Mouse (Mus musculus): ENCODE data around the gene Crocc. TPM values are rescaled to one million over a fixed set of nuclear protein-coding genes. Genes with fewer than 3 reads are reported as not detected.

Crocc gene
- polyA plus RNA-seq, 1 experiment from 2014 or later = 10.8 TPM

DNA sequence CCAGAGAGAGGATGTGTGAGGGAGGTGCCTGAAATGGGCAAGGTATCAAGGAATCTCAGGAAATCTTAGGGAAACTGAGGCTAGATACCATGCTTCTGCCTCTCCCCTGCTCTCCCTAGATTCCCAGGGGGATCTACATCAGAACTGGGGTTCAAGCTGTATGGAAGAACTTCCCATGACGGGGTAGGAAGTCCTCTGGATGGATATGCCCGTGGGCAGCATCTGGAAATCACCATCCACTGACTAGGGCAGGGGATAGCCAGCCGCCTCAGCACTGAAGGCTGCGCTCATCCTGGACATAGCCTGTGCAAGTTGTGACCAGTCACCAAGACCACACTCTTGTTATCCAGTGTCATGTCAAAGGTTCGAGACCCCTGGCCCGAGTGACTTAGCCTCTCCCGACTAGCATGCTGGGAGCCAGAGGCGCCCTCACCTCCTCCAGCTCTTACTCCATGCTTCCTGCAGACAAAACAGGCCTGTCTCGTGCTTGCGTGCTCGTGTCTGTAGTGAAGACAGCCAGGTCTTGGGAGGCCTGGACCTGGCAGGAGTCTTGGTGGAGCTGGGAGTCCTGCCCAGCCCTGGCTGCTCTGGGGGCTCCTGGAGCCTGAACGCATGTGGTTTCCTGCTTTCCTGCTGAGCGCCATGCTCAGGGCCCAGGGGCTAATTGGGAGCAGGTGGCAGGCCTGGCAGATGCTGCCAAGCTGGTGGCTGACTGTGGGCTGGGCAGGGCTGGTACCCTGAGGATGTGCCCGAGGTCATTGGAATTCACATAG lies 48.6 kb downstream of the Crocc start:
- WGBS = 59% methylated on average over 14 of the region's 14 CpGs
- H3K27me3 ChIP-seq (ENCODE audit: low read depth, poor library complexity, severe bottlenecking) = no peaks in the 10 kb centered on the region
- peaks cover 35% of the 10 kb centered on the region for H3K4me1 ChIP-seq
- H3K36me3 ChIP-seq = peaks cover 59% of the 10 kb centered on the region
- peak; percentile 33 for DNase-seq (ENCODE audit: low spot score)
- H3K9me3 ChIP-seq (replicated peaks) = peaks cover 4% of the 10 kb centered on the region; the same call in 1 of the 2 replicates
- peak overlapping the region; percentile 93 for H3K27ac ChIP-seq (replicated peaks)
- H3K4me3 ChIP-seq = peak overlapping the region; percentile 70

DNA sequence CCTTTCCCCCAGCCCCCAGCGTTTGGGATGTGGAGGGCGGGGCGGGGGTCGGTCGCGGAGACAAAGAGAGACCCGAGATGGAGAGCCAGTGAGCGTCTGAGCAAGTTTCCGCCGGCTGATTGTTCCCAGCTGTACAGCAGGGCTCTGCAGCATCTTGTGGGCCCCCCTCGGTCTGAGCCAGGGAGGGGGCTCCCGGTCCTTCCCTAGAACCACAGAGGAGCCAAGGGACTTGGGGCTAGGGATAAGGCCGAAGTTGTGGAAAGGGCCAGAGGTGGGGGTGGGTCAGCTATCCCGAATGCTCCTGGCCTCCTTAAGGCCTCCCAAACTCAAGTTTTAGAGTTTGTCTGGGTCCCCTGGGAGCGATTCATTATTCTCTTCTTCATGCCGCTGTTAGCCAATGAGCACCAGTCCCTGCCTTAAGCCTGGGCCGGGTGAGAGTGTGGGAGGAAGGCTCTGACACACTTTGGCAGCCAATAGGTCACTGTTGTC lies 49.4 kb downstream of the Crocc start:
- Histone ChIP-seq H3K4me1 (peaks cover 35% of the 10 kb centered on the region), H3K9me3 (replicated peaks) (peaks cover 4% of the 10 kb centered on the region; the same call in 1 of the 2 replicates), H3K4me3 (peak overlapping the region; percentile 70), H3K27ac (replicated peaks) (peak overlapping the region; percentile 93), H3K36me3 (peaks cover 59% of the 10 kb centered on the region), H3K27me3 (ENCODE audit: low read depth, poor library complexity, severe bottlenecking) (no peaks in the 10 kb centered on the region)
- WGBS = 0% methylated on average over 17 of the region's 17 CpGs
- peak; percentile 64 for DNase-seq (ENCODE audit: low spot score)

DNA sequence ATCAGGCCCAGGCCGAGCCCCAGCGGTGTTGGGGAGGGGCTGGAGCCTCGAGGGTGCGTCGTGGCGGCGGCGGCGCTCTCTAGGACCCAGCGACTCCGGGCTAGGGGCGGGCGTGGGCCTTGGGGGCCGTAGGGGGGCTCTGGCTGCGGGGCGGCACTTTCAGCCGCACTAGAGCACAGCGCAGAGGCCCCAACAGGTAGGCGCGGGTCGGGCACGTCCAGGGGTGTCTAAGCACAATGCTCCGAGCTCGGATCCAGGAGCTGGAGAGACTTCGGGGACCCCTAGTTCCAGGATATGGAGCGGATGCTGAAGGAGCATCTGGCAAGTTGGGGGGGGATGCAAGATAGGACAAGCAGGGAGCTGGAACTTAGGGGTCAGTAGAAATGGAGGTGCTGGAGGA lies 49.8 kb downstream of the Crocc start:
- under 1% methylated on average over 26 of the region's 26 CpGs for WGBS
- H3K9me3 ChIP-seq (replicated peaks) = peaks cover 4% of the 10 kb centered on the region; the same call in 1 of the 2 replicates
- peaks cover 35% of the 10 kb centered on the region for H3K4me1 ChIP-seq
- no peaks in the 10 kb centered on the region for H3K27me3 ChIP-seq (ENCODE audit: low read depth, poor library complexity, severe bottlenecking)
- peak overlapping the region; percentile 93 for H3K27ac ChIP-seq (replicated peaks)
- peak overlapping the region; percentile 70 for H3K4me3 ChIP-seq
- peaks cover 59% of the 10 kb centered on the region for H3K36me3 ChIP-seq
- DNase-seq (ENCODE audit: low spot score) = peak; percentile 82

DNA sequence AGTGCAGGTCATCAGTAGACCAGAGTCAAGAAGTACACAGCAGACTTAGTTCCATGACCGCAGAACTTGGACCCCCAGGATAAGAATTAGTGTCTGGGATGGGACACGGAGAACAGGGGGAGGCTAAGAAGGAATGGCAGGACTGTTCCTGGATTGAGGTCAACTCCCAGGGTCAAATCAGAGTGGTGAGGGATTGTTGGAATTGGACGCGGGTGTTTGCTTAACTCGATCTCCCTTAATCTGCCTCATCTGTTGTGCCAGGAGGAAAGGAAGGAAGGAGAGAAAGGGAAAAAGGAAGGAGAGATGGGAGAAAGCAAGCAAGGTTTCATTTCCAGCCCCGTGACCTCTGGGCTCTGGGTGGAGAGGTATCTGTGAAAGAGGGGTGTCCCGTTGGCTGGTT lies 50.2 kb downstream of the Crocc start, which contains the start of gene Mfap2:
Mfap2 (plus strand) TSS at position 301 of the 400 bp plus-strand sequence.
- H3K4me1 ChIP-seq = peaks cover 35% of the 10 kb centered on the region
- H3K9me3 ChIP-seq (replicated peaks) = peaks cover 4% of the 10 kb centered on the region; the same call in 1 of the 2 replicates
- DNase-seq (ENCODE audit: low spot score) = no peak
- peak within 1 kb of the TSS; percentile 70 for H3K4me3 ChIP-seq
- H3K36me3 ChIP-seq = peaks cover 59% of the 10 kb centered on the region
- WGBS = 18% methylated on average over 7 of the region's 7 CpGs
- H3K27ac ChIP-seq (replicated peaks) = peak within 1 kb of the TSS; percentile 93
- H3K27me3 ChIP-seq (ENCODE audit: low read depth, poor library complexity, severe bottlenecking) = no peaks in the 10 kb centered on the region

DNA sequence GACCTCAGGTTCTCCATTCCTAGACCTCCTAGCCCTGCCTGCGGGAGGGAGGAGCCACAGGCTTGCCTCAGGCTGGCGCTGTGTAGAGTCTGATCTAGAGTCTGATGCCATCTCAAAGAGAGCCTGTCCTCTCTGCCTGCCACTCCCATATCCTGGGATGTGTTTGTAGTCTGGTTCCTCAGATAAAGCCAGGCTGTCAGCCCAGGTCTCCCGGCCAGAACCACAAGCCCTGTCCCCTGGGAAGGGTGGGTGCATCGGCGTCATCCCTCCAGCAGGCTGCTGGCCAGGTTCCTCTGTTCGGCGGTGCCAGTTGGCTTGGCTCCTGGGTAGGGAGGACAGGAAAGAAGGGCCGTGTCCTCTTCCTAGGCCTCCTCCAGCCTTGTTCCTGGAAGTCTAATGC lies 52.3 kb downstream of the Crocc start:
- 96% methylated on average over 8 of the region's 8 CpGs for WGBS
- no peak for DNase-seq (ENCODE audit: low spot score)
- 0 out of 2 replicates have a peak overlapping the region, but pooled peaks have one; percentile 9 for H3K27ac ChIP-seq (replicated peaks)
- H3K27me3 ChIP-seq (ENCODE audit: low read depth, poor library complexity, severe bottlenecking) = no peaks in the 10 kb centered on the region
- H3K4me1 ChIP-seq = peaks cover 38% of the 10 kb centered on the region
- peaks cover 59% of the 10 kb centered on the region for H3K36me3 ChIP-seq
- peaks cover 4% of the 10 kb centered on the region; the same call in 1 of the 2 replicates for H3K9me3 ChIP-seq (replicated peaks)
- no peak overlapping the region for H3K4me3 ChIP-seq

DNA sequence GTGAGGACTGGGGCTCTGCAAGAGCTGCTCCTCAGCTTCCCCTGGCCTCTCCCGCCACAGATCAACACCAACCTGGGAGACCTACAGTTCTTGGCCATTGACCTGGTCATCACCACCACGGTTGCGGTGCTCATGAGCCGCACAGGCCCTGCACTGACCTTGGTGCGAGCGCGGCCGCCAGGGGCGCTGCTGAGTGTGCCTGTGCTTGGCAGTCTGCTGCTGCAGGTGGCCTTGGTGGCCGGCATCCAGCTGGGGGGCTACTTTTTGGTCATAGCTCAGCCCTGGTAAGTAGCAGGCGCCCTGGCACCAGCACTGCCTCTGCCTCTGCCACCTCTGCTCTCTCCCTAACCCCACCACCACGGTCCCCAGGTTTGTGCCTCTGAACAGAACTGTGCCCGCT lies 54.4 kb downstream of the Crocc start:
- DNase-seq (ENCODE audit: low spot score) = no peak
- WGBS = 86% methylated on average over 13 of the region's 13 CpGs

DNA sequence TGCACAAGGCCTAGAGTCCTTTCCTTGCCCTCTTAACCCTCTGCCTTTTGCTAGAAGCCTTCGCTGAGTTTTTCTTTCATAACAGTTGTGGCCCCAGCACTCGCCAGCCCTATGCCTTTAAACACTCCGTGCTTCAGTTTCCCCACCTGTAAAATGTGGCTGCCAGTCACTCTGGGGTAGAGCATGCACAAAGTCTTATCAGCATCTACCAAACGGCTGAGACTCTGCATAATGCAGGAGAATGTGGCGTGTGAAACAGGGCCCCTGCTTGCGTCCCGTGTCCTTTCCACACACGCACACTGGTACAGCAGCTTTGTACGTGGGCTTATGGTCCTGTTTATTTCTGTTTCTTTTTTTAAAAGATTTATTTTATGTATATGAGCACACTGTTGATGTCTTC lies 63.5 kb downstream of the Crocc start:
- no peak overlapping the region for H3K4me3 ChIP-seq
- H3K4me1 ChIP-seq = peaks cover 6% of the 10 kb centered on the region
- 96% methylated on average over 9 of the region's 9 CpGs for WGBS
- no peaks in the 10 kb centered on the region for H3K9me3 ChIP-seq (replicated peaks)
- no peak overlapping the region for H3K27ac ChIP-seq (replicated peaks)
- no peak for DNase-seq (ENCODE audit: low spot score)
- no peaks in the 10 kb centered on the region for H3K27me3 ChIP-seq (ENCODE audit: low read depth, poor library complexity, severe bottlenecking)
- H3K36me3 ChIP-seq = peaks cover 96% of the 10 kb centered on the region

More for the DNA sequence above, 54.4 kb downstream of the Crocc start:
- Histone ChIP-seq H3K27me3 (ENCODE audit: low read depth, poor library complexity, severe bottlenecking) (no peaks in the 10 kb centered on the region), H3K4me1 (peaks cover 34% of the 10 kb centered on the region), H3K4me3 (no peak overlapping the region), H3K9me3 (replicated peaks) (peaks cover 4% of the 10 kb centered on the region; the same call in 1 of the 2 replicates), H3K27ac (replicated peaks) (no peak overlapping the region), H3K36me3 (peaks cover 72% of the 10 kb centered on the region)

DNA sequence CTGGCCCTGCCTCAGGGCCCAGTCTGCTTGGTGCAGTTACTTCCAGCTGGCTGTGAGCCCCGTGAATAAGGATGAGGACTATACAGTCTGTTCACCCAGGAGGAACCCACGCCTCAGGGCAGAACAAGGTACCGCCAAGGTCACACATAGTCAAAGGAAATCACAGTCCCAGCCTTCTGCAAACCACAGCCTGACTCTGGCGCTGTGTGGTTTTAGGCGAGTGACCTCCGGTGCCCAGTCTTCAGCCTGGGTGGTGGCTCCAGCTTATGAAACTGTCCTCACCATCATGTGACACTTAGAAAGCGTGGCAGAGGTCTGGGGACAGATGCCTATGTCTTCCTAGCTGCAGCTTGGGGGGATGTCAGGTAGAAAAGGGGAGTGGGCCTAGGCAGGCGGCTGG lies 64.5 kb downstream of the Crocc start:
- DNase-seq (ENCODE audit: low spot score) = no peak
- 0 out of 2 replicates have a peak, but pooled peaks cover 7% of the 10 kb centered on the region for H3K4me1 ChIP-seq
- H3K27ac ChIP-seq (replicated peaks) = no peak overlapping the region
- no peaks in the 10 kb centered on the region for H3K27me3 ChIP-seq (ENCODE audit: low read depth, poor library complexity, severe bottlenecking)
- H3K36me3 ChIP-seq = peaks cover 92% of the 10 kb centered on the region
- no peak overlapping the region for H3K4me3 ChIP-seq
- 91% methylated on average over 8 of the region's 8 CpGs for WGBS
- no peaks in the 10 kb centered on the region for H3K9me3 ChIP-seq (replicated peaks)

DNA sequence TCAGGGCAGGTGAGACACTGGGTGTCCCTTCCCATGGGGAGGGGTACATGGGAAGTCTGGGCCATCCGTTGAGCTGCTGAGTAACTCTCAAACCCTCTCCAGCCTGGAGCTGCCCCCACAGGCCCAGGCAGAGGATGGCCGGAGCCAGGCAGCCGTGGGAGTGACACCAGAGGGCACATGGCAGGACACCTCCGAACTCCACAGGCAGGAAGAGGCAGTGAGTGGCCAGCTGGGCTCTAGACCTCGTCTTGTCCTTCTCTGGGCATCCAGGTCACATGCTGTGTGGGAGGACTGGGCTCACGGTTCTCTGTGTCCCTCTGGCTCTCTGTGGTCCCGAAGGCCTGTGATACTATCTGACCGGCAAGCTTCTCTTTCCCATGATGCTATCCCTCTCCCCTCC lies 66.5 kb downstream of the Crocc start:
- H3K27me3 ChIP-seq (ENCODE audit: low read depth, poor library complexity, severe bottlenecking) = no peaks in the 10 kb centered on the region
- H3K4me3 ChIP-seq = no peak overlapping the region
- DNase-seq (ENCODE audit: low spot score) = no peak
- WGBS = 91% methylated on average over 8 of the region's 8 CpGs
- peaks cover 25% of the 10 kb centered on the region for H3K4me1 ChIP-seq
- no peaks in the 10 kb centered on the region for H3K9me3 ChIP-seq (replicated peaks)
- H3K36me3 ChIP-seq = peaks cover 80% of the 10 kb centered on the region
- no peak overlapping the region; the same call in 1 of the 2 replicates for H3K27ac ChIP-seq (replicated peaks)

DNA sequence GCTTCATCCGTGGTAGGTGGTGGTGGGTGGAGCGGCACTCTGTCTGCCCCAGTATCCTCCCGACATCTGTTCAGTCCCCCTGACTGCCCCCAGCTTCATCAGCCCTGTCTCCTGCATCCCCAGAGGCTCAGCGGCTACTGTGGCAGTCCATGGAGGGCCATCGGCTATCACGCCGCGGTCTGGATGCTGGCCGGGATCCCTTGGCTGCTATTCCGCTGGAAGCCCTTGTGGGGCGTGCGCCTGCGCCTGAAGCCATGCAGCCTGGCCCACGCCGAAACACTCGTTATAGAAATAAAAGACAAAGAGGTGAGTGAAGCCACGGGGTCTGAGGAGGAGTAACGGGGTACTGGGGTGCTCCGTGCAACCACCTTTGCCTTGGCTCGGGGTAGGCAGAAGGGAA lies 68.1 kb downstream of the Crocc start:
- H3K36me3 ChIP-seq = peaks cover 66% of the 10 kb centered on the region
- H3K27ac ChIP-seq (replicated peaks) = no peak overlapping the region
- WGBS = 88% methylated on average over 20 of the region's 20 CpGs

DNA sequence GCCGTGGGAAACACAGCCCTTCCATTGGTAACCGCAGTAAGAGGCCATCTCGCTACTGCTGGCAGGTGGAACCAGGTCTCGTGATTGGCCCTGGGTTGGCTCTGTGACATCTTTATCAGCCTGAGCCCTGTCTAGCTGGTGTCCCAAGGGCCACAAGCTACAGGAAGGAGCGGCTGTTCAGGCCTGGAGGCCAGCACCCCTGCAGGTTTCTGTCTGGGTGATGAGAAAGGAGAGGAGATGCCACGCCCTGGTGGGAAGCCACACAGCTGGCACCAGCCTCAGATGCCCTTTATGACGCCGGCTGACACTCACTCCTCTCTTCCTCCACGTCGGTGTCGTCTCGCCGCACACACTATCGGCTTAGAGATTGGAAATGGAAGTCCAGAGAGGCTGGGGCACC lies 70.9 kb downstream of the Crocc start:
- H3K27ac ChIP-seq (replicated peaks) = no peak overlapping the region
- H3K4me1 ChIP-seq = peaks cover 56% of the 10 kb centered on the region
- peaks cover 38% of the 10 kb centered on the region for H3K36me3 ChIP-seq
- no peaks in the 10 kb centered on the region for H3K27me3 ChIP-seq (ENCODE audit: low read depth, poor library complexity, severe bottlenecking)
- WGBS = 94% methylated on average over 14 of the region's 14 CpGs
- H3K9me3 ChIP-seq (replicated peaks) = no peaks in the 10 kb centered on the region
- H3K4me3 ChIP-seq = no peak overlapping the region
- DNase-seq (ENCODE audit: low spot score) = no peak

More for the DNA sequence above, 68.1 kb downstream of the Crocc start:
- no peak overlapping the region for H3K4me3 ChIP-seq
- H3K27me3 ChIP-seq (ENCODE audit: low read depth, poor library complexity, severe bottlenecking) = no peaks in the 10 kb centered on the region
- no peak for DNase-seq (ENCODE audit: low spot score)
- no peaks in the 10 kb centered on the region for H3K9me3 ChIP-seq (replicated peaks)
- H3K4me1 ChIP-seq = peaks cover 42% of the 10 kb centered on the region

DNA sequence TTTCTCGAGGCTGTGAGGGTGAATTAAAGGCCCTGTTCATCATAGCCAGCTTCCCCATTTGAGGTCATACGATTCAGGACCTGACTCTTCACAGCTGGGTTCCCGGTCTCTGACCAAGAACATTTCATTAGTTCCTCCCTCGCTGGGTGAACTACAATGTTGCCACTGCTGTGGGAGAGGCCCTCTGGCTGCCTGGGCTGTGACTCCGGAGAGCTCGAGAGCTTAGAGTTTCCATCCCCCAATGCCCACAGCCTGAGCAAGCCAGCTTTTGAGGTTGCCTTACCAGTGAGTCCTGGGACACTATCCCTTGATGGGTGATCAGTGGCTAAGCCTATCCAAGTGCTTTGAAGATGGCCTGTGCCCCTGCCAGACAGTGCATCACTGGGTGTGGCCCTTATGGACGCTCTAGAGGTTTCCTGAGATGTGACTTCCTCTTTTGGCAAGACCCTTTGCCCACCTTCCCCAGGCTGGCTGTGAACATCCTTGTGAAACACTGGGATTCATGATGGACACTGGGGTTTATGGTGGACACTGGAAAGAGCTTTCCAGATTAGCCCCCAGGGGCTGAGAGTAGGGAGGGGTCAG lies 71.6 kb downstream of the Crocc start:
- H3K27me3 ChIP-seq (ENCODE audit: low read depth, poor library complexity, severe bottlenecking) = no peaks in the 10 kb centered on the region
- H3K27ac ChIP-seq (replicated peaks) = no peak overlapping the region
- H3K9me3 ChIP-seq (replicated peaks) = no peaks in the 10 kb centered on the region
- no peak for DNase-seq (ENCODE audit: low spot score)
- H3K4me1 ChIP-seq = peaks cover 56% of the 10 kb centered on the region
- H3K4me3 ChIP-seq = no peak overlapping the region
- H3K36me3 ChIP-seq = peaks cover 31% of the 10 kb centered on the region
- 75% methylated on average over 7 of the region's 7 CpGs for WGBS

DNA sequence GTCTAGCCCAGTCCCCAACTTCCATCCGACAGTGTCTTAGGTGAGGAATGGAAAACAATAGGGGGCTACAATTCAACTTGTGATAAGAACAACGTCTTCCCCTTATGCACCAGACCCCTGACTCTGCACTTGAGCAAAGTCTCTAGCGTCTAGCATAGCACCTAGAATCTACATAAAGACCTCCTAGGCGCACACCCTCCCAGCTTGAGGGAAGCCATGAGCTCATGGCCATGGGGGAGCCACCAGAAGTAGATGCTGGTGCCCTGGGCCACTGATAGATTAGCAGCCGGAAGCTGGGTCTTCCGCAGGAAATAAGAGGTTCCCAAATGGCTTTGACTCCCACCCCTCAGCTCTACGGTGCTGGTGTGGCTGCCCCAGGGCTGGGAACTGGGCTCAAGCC lies 72.9 kb downstream of the Crocc start:
- Histone ChIP-seq H3K9me3 (replicated peaks) (no peaks in the 10 kb centered on the region), H3K27ac (replicated peaks) (peak overlapping the region; percentile 87), H3K36me3 (peaks cover 21% of the 10 kb centered on the region), H3K4me3 (peak overlapping the region; percentile 74), H3K27me3 (ENCODE audit: low read depth, poor library complexity, severe bottlenecking) (no peaks in the 10 kb centered on the region), H3K4me1 (peaks cover 64% of the 10 kb centered on the region)
- no peak for DNase-seq (ENCODE audit: low spot score)
- WGBS = 38% methylated on average over 7 of the region's 7 CpGs
